Mouse (Mus musculus) midbrain, postnatal 0 days (tissue): Measurements from ENCODE around the gene Adgrl3. TPM values are rescaled to one million over a fixed set of nuclear protein-coding genes. Genes with fewer than 3 reads are reported as not detected.

ENCODE experiments used
- ATAC-seq: fragments of 200-750 bp; cut with Nextera tagmentation; 2 replicates; pipeline ENCODE4 v1.8.0; 2017; ENCODE audit warnings: moderate number of reproducible peaks, mild to moderate bottlenecking, moderate TSS enrichment, moderate library complexity; ENCODE audit not compliant: low FRiP score
- DNase-seq: peaks from one replicate; pipeline ENCODE4 v3.0.0-alpha.2; 2015; ENCODE audit warnings: low spot score
- H3K27ac ChIP-seq: fragments of 300-500 bp; sonication (generic); 2 replicates; pipeline ENCODE4 v1.5.1; 2014; ENCODE audit warnings: low read depth, mild to moderate bottlenecking, low read length, mixed read lengths
- H3K27me3 ChIP-seq: fragments of 300-500 bp; sonication (generic); 2 replicates; pipeline ENCODE4 v1.6.1; 2014; ENCODE audit warnings: low read length, control low read depth, mixed read lengths; ENCODE audit not compliant: insufficient read depth
- H3K36me3 ChIP-seq: fragments of 300-500 bp; sonication (generic); 2 replicates; pipeline ENCODE4 v1.6.1; 2014; ENCODE audit warnings: low read length, control low read depth, mixed read lengths; ENCODE audit not compliant: insufficient read depth
- H3K4me1 ChIP-seq: fragments of 300-500 bp; sonication (generic); 2 replicates; pipeline ENCODE4 v1.6.1; 2014; ENCODE audit warnings: mild to moderate bottlenecking, control low read depth, antibody characterized with exemption, low read length, mixed read lengths; ENCODE audit not compliant: insufficient read depth
- H3K4me2 ChIP-seq: fragments of 300-500 bp; sonication (generic); 2 replicates; pipeline ENCODE4 v1.6.1; 2014; ENCODE audit warnings: low read depth, mild to moderate bottlenecking, low read length, mixed read lengths; ENCODE audit not compliant: poor library complexity, severe bottlenecking
- H3K4me3 ChIP-seq: fragments of 300-500 bp; sonication (generic); 2 replicates; pipeline ENCODE4 v1.5.1; 2014; ENCODE audit warnings: low read depth, mild to moderate bottlenecking, low read length, moderate library complexity
- H3K9ac ChIP-seq: fragments of 300-500 bp; sonication (generic); replicated peaks from 2 replicates; pipeline ENCODE4 v1.6.1; 2014; ENCODE audit warnings: mild to moderate bottlenecking, low read length, moderate library complexity, mixed read lengths; ENCODE audit not compliant: poor library complexity, severe bottlenecking
- H3K9me3 ChIP-seq: fragments of 300-500 bp; sonication (generic); 2 replicates; pipeline ENCODE4 v1.6.1; 2016; ENCODE audit warnings: low read length, control low read depth
- CTCF ChIP-seq: IDR thresholded peaks from 2 replicates; pipeline ENCODE4 v1.5.1; 2016; ENCODE audit warnings: antibody characterized with exemption, mild to moderate bottlenecking
- WGBS: fragments of 180-500 bp; shearing (Covaris S2); extraction: QIAGEN DNeasy Blood & Tissue Kit; methylation state at CpG from one replicate; pipeline ENCODE4 v1.1.7; 2014; 5-methylcytosine and 5-hydroxymethylcytosine counted together
- polyA plus RNA-seq: library from polyadenylated mRNA; unstranded; fragments of >200 nt; fragmentation: Nextera tagmentation; extraction: Ambion mirVana; gene quantifications from 2 replicates; pipeline ENCODE4 v1.2.1, GENCODE M21; 2015
- total RNA-seq: library from RNA; depleted of rRNA; stranded (reverse); fragments of >200 nt; gene quantifications from 2 replicates; pipeline ENCODE4 v1.2.3, GENCODE M21; 2014

Gene Adgrl3
- total and polyA plus RNA-seq, 2 experiments from 2014 or later, result 57.2 to 338 TPM

- no peaks in the 10 kb centered on the region for H3K9me3 ChIP-seq
- TF ChIP-seq CTCF, result no peak
- H3K27me3 ChIP-seq, result no peaks in the 10 kb centered on the region
- no peak overlapping the region for H3K4me2 ChIP-seq
- DNase-seq, result no peak
- H3K9ac ChIP-seq, result no peak overlapping the region
- H3K36me3 ChIP-seq, result no peaks in the 10 kb centered on the region
- no peaks in the 10 kb centered on the region for H3K4me1 ChIP-seq
- H3K4me3 ChIP-seq, result no peak overlapping the region
- ATAC-seq, result no peak
- WGBS, result 52% methylated on average over 4 of the region's 4 CpGs
- H3K27ac ChIP-seq, result no peak overlapping the region
These were observed 446.0 kb downstream of the Adgrl3 start for GRCm38 (mm10) chr5:81465971-81466370.

GRCm38 (mm10) chr5:81474681-81475080, 454.7 kb downstream of the Adgrl3 start:
- Histone ChIP-seq H3K9ac (no peak overlapping the region), H3K4me3 (no peak overlapping the region), H3K9me3 (no peaks in the 10 kb centered on the region), H3K4me2 (no peak overlapping the region), H3K4me1 (no peaks in the 10 kb centered on the region), H3K27me3 (no peaks in the 10 kb centered on the region), H3K36me3 (no peaks in the 10 kb centered on the region), H3K27ac (no peak overlapping the region)
- WGBS, result 88% methylated on average over 2 of the region's 2 CpGs
- no peak for TF ChIP-seq CTCF
- DNase-seq, result no peak
- ATAC-seq, result no peak

GRCm38 (mm10) chr5:81475406-81475805, 455.5 kb downstream of the Adgrl3 start:
- Histone ChIP-seq H3K36me3 (no peaks in the 10 kb centered on the region), H3K27ac (no peak overlapping the region), H3K4me2 (no peak overlapping the region), H3K9me3 (no peaks in the 10 kb centered on the region), H3K4me1 (no peaks in the 10 kb centered on the region), H3K27me3 (no peaks in the 10 kb centered on the region), H3K9ac (no peak overlapping the region), H3K4me3 (no peak overlapping the region)
- DNase-seq (no peak), ATAC-seq (no peak)
- 77% methylated on average over 3 of the region's 3 CpGs for WGBS
- no peak for TF ChIP-seq CTCF

GRCm38 (mm10) chr5:81475971-81476606, 456.2 kb downstream of the Adgrl3 start:
- Histone ChIP-seq H3K9ac (no peak overlapping the region), H3K27me3 (no peaks in the 10 kb centered on the region), H3K4me1 (no peaks in the 10 kb centered on the region), H3K9me3 (no peaks in the 10 kb centered on the region), H3K4me2 (no peak overlapping the region), H3K27ac (no peak overlapping the region), H3K4me3 (no peak overlapping the region), H3K36me3 (no peaks in the 10 kb centered on the region)
- ATAC-seq, result no peak
- DNase-seq, result no peak
- 59% methylated on average over 8 of the region's 8 CpGs for WGBS
- no peak for TF ChIP-seq CTCF

GRCm38 (mm10) chr5:81480911-81481310, 461.0 kb downstream of the Adgrl3 start:
- no peaks in the 10 kb centered on the region for H3K9me3 ChIP-seq
- no peak overlapping the region for H3K27ac ChIP-seq
- H3K4me1 ChIP-seq, result no peaks in the 10 kb centered on the region
- WGBS, result 93% methylated on average over 3 of the region's 3 CpGs
- H3K9ac ChIP-seq, result no peak overlapping the region
- H3K4me3 ChIP-seq, result no peak overlapping the region
- no peak for TF ChIP-seq CTCF
- no peaks in the 10 kb centered on the region for H3K27me3 ChIP-seq
- no peak overlapping the region for H3K4me2 ChIP-seq
- ATAC-seq (no peak), DNase-seq (no peak)
- no peaks in the 10 kb centered on the region for H3K36me3 ChIP-seq

GRCm38 (mm10) chr5:81483890-81484289, 464.0 kb downstream of the Adgrl3 start:
- TF ChIP-seq CTCF, result no peak
- no peak for ATAC-seq
- whole genome bisulfite sequencing, result 35% methylated on average over 3 of the region's 3 CpGs

More at GRCm38 (mm10) chr5:81483890-81484289, 464.0 kb downstream of the Adgrl3 start:
- H3K36me3 ChIP-seq, result no peaks in the 10 kb centered on the region
- no peak overlapping the region for H3K4me3 ChIP-seq
- no peak overlapping the region for H3K9ac ChIP-seq
- H3K27ac ChIP-seq, result no peak overlapping the region
- H3K27me3 ChIP-seq, result no peaks in the 10 kb centered on the region
- H3K9me3 ChIP-seq, result no peaks in the 10 kb centered on the region
- DNase-seq, result no peak
- no peaks in the 10 kb centered on the region for H3K4me1 ChIP-seq
- no peak overlapping the region for H3K4me2 ChIP-seq
